Mouse (Mus musculus): ENCODE measurements at regions not wholly inside any gene's neighbourhood (a gene's known extent, or its start where the extent isn't known, plus 50 kb on each side); places are given as distances from the start of the nearest gene placed in this dataset.

- TF ChIP-seq CTCF (IDR thresholded peaks at IDR 0.05; ENCODE audit: low read depth), result no peak
- TF ChIP-seq EP300 (IDR thresholded peaks at IDR 0.05; ENCODE audit: low read depth), result no peak
These were observed 198.2 kb downstream of the Pax3 start for GRCm38 (mm10) chr1:77998727-77999126.

Measured in liver, embryonic 14.5 days (tissue).